Mouse (Mus musculus) embryonic fibroblast, embryonic 13.5 days (primary cell): ENCODE data around the gene 2610318N02Rik.

Experiments
- CTCF ChIP-seq: IDR thresholded peaks from 2 replicates; pipeline ENCODE4 v1.5.1; 2011; ENCODE audit warnings: mild to moderate bottlenecking, control low read depth, low read length, moderate library complexity, borderline replicate concordance; ENCODE audit not compliant: insufficient read depth
- POLR2A ChIP-seq: IDR thresholded peaks from 2 replicates; pipeline ENCODE4 v1.6.1; 2011; ENCODE audit warnings: low read depth, mild to moderate bottlenecking, control low read depth, low read length, moderate library complexity

DNA sequence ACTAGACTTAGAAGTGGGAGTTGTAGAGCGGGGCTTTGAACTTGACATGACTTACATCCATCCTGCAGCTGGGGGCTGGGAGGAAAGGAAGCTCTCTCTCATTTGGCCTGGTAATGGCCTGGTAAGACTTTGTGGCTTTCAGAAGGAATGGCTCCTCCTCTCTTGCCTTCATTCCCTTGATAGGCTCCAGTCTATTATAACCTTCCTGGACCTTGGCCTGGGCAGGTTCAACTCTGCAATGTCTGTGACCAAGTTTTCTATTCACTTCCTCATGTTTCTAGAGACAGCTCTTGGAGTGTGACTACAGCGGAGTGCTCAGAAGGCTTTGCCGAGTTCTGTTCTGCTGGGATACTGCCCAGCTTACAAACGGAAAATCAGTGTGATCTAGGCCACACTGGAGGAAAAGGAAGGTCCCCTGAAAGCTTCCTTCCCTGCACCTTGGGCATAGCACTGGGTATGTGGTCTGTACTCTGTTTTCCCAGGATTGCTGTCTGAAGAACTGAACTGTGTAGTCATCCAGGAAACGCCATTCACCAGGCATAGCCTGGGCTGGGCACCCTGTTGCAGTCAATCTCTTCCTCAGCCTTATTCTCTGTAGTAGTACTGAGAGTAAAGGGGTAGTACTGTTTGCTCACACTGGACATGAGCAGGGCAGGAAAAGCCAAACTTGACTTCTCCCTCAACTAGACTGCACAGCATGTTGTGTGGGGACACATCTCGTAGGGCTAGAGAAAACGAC is 25.7 kb upstream of the 2610318N02Rik start:
- no peak for TF ChIP-seq CTCF
- TF ChIP-seq POLR2A: no peak
